ENCODE assay signal across 8 mouse cellular contexts in the genomic region with DNA sequence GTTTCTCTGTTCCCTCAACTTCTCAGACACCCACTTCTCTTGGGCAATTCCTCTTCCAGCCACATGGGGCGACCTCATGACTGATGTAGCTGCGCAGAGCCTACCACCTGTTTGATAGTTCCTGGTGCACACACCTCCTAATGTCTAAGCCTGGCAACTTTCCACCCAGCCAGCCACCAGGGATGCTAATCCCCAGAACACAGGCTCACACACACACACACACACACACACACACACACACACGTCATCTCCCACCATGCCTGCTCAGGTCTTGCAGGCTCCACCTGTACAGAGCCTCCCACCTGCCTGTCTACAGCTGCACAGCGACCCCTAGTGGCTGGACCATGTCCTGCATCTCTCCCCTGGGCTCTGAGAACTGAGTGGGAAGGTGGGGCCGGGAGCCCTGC. TPM values are rescaled to one million over a fixed set of nuclear protein-coding genes. Genes with fewer than 3 reads are reported as not detected.
DNase-seq lines count a peak whose midpoint lies in the region; ATAC-seq lines count a peak whose summit lies in the region.

No protein-coding gene starts in this region.

- no peaks in the 10 kb centered on the region for H3K4me1 ChIP-seq in embryonic facial prominence, embryonic 14.5 days (ENCODE audit: control insufficient read depth, insufficient read depth, low read length)

- WGBS in embryonic facial prominence, embryonic 14.5 days: 47% methylated on average over 5 of the region's 5 CpGs

- H3K36me3 ChIP-seq in embryonic facial prominence, embryonic 14.5 days (ENCODE audit: control insufficient read depth, insufficient read depth, low read length): peaks cover 72% of the 10 kb centered on the region

- H3K27me3 ChIP-seq in embryonic facial prominence, embryonic 14.5 days (replicated peaks; ENCODE audit: control insufficient read depth, insufficient read depth, low read length): no peaks in the 10 kb centered on the region

- no peak overlapping the region for H3K27ac ChIP-seq in embryonic facial prominence, embryonic 14.5 days (replicated peaks; ENCODE audit: low read depth, low read length)

- H3K9ac ChIP-seq in embryonic facial prominence, embryonic 14.5 days (ENCODE audit: low read depth, low read length): no peak overlapping the region

- no peak overlapping the region for H3K4me3 ChIP-seq in embryonic facial prominence, embryonic 14.5 days (ENCODE audit: low read depth, low read length)

- intact Hi-C loops in heart, postnatal 14 days (cut with DNase I): loop anchor here (1.0 to 5.0 kb wide), 2 partner anchors 57 to 70 kb away; a partner anchor contains a TSS

- no peaks in the 10 kb centered on the region for H3K9me3 ChIP-seq in embryonic facial prominence, embryonic 14.5 days (ENCODE audit: control insufficient read depth, low read length)

- H3K4me2 ChIP-seq in embryonic facial prominence, embryonic 14.5 days (ENCODE audit: low read depth, low read length): no peak overlapping the region

- DNase-seq in CD8-positive naive resting alpha-beta T cell, adult 2 months (ENCODE audit: low read depth in 2 of 2, low spot score in 2 of 2): peak; percentile 93
- DNase-seq in adrenal gland, postnatal 36 days: peak; percentile 80 to 83
- peak; percentile 71 for DNase-seq in embryonic facial prominence, embryonic 14.5 days (ENCODE audit: low spot score)
- DNase-seq in heart, postnatal 14 days: peak; percentile 77 to 86
- peak; percentile 76 to 79 for DNase-seq in layer of hippocampus, postnatal 10 days (ENCODE audit: low spot score in 2 of 2)
- DNase-seq in lung, postnatal 10 days: peak; percentile 87
- DNase-seq in retina, adult 2 months (ENCODE audit: low read depth, low spot score): peak; percentile 50
- peak; percentile 90 for DNase-seq in thymus, postnatal 14 days

- ATAC-seq in embryonic facial prominence, embryonic 14.5 days (ENCODE audit: low read depth): peak; percentile 68

RNA-seq across cellular contexts. Expression of a gene that starts 2.3 kb away (rescaled TPM):
- 1 to 10 TPM in 1 of 2 experiments, under 1 TPM in 1; 0.83 to 1.7 TPM for total RNA-seq in adrenal gland, postnatal 36 days (2021)
- 0.14 and 0.53 TPM in 2 replicates for polyA plus RNA-seq in embryonic facial prominence, embryonic 14.5 days (2014; fragmentation: Nextera tagmentation; extraction: Ambion mirVana)
- total RNA-seq in heart, postnatal 14 days (2021): under 1 TPM in 1 of 2 experiments, not detected in 1; 0.17 TPM
- under 1 TPM; 0.16 to 0.20 TPM for total RNA-seq in layer of hippocampus, postnatal 10 days (2021)

RNA-seq across cellular contexts. Expression of a gene that starts 13.7 kb away (rescaled TPM):
- 100 to 1,000 TPM; 124 to 143 TPM for total RNA-seq in adrenal gland, postnatal 36 days (2021)
- polyA plus RNA-seq in embryonic facial prominence, embryonic 14.5 days (2014; fragmentation: Nextera tagmentation; extraction: Ambion mirVana): 61.0 and 65.7 TPM in 2 replicates
- total RNA-seq in heart, postnatal 14 days (2021): 10 to 100 TPM; 45.2 to 49.4 TPM
- total RNA-seq in layer of hippocampus, postnatal 10 days (2021): 100 to 1,000 TPM; 174 to 175 TPM

RNA-seq across cellular contexts. Expression of a gene that starts 13.9 kb away (rescaled TPM):
- total RNA-seq in adrenal gland, postnatal 36 days (2021): 100 to 1,000 TPM in 1 of 2 experiments, 10 to 100 TPM in 1; 85.2 to 119 TPM
- 4.0 and 5.6 TPM in 2 replicates for polyA plus RNA-seq in embryonic facial prominence, embryonic 14.5 days (2014; fragmentation: Nextera tagmentation; extraction: Ambion mirVana)
- total RNA-seq in heart, postnatal 14 days (2021): 1 to 10 TPM; 4.3 to 6.0 TPM
- 1 to 10 TPM; 1.3 to 1.4 TPM for total RNA-seq in layer of hippocampus, postnatal 10 days (2021)

RNA-seq across cellular contexts. Expression of a gene that starts 19.1 kb away (rescaled TPM):
- total RNA-seq in adrenal gland, postnatal 36 days (2021): 10 to 100 TPM; 25.4 to 27.4 TPM
- 15.0 and 15.4 TPM in 2 replicates for polyA plus RNA-seq in embryonic facial prominence, embryonic 14.5 days (2014; fragmentation: Nextera tagmentation; extraction: Ambion mirVana)
- 10 to 100 TPM; 14.0 to 14.6 TPM for total RNA-seq in heart, postnatal 14 days (2021)
- total RNA-seq in layer of hippocampus, postnatal 10 days (2021): 10 to 100 TPM; 23.6 to 24.4 TPM

RNA-seq across cellular contexts. Expression of a gene that starts 30.1 kb away (rescaled TPM):
- not detected for total RNA-seq in adrenal gland, postnatal 36 days (2021)
- not detected in 2 replicates for polyA plus RNA-seq in embryonic facial prominence, embryonic 14.5 days (2014; fragmentation: Nextera tagmentation; extraction: Ambion mirVana)
- total RNA-seq in heart, postnatal 14 days (2021): not detected
- total RNA-seq in layer of hippocampus, postnatal 10 days (2021): under 1 TPM in 1 of 2 experiments, not detected in 1; 0.20 TPM

Comparison
In these comparisons a context has a peak if more than half of its experiments do, and no peak if none do; other contexts are left out.
1. RNA of a gene that starts 13.9 kb away (total RNA-seq): 85.2 to 119 TPM in adrenal gland, postnatal 36 days; 4.3 to 6.0 TPM in heart, postnatal 14 days and 1.3 to 1.4 TPM in layer of hippocampus, postnatal 10 days; every median in the first group is over 10 times any median in the second.
2. Peak in every context shown above with its lines, with median percentiles within 50 percentile points of each other: DNase-seq.